Mouse (Mus musculus) hindbrain, postnatal 0 days (tissue): Measurements from ENCODE around the gene Acly. TPM values are rescaled to one million over a fixed set of nuclear protein-coding genes. Genes with fewer than 3 reads are reported as not detected.
A peak's percentile ranks its signal among the peaks of the same experiment; 100 is the strongest.

Source experiments
- ATAC-seq: fragments of 200-750 bp; cut with Nextera tagmentation; 2 replicates; pipeline ENCODE4 v1.8.0; 2017; ENCODE audit warnings: mild to moderate bottlenecking, moderate TSS enrichment, moderate library complexity
- DNase-seq: peaks from one replicate; pipeline ENCODE4 v3.0.0-alpha.2; 2015; ENCODE audit warnings: low spot score
- H3K27ac ChIP-seq: fragments of 300-500 bp; sonication (generic); 2 replicates; pipeline ENCODE4 v1.5.1; 2014; ENCODE audit warnings: mild to moderate bottlenecking
- H3K27me3 ChIP-seq: fragments of 300-500 bp; sonication (generic); 2 replicates; pipeline ENCODE4 v1.6.1; 2014; ENCODE audit warnings: low read length, mixed read lengths; ENCODE audit not compliant: insufficient read depth
- H3K36me3 ChIP-seq: fragments of 300-500 bp; sonication (generic); 2 replicates; pipeline ENCODE4 v1.6.1; 2014; ENCODE audit warnings: low read length, mixed read lengths; ENCODE audit not compliant: insufficient read depth
- H3K4me1 ChIP-seq: fragments of 300-500 bp; sonication (generic); 2 replicates; pipeline ENCODE4 v1.6.1; 2014; ENCODE audit warnings: antibody characterized with exemption, low read length, mixed read lengths; ENCODE audit not compliant: insufficient read depth
- H3K4me2 ChIP-seq: fragments of 300-500 bp; sonication (generic); 2 replicates; pipeline ENCODE4 v1.6.1; 2014; ENCODE audit warnings: low read depth, mild to moderate bottlenecking, low read length, moderate library complexity, mixed read lengths
- H3K4me3 ChIP-seq: fragments of 300-500 bp; sonication (generic); 2 replicates; pipeline ENCODE4 v1.5.1; 2014; ENCODE audit warnings: low read length
- H3K9ac ChIP-seq: fragments of 300-500 bp; sonication (generic); replicated peaks from 2 replicates; pipeline ENCODE4 v1.6.1; 2014; ENCODE audit warnings: mild to moderate bottlenecking, low read length, moderate library complexity, mixed read lengths
- H3K9me3 ChIP-seq: fragments of 300-500 bp; sonication (generic); 2 replicates; pipeline ENCODE4 v1.6.1; 2016; ENCODE audit warnings: low read length, mixed read lengths
- CTCF ChIP-seq: IDR thresholded peaks from 2 replicates; pipeline ENCODE4 v1.5.1; 2016; ENCODE audit warnings: antibody characterized with exemption, control low read depth, low read depth
- WGBS: fragments of 180-500 bp; shearing (Covaris S2); extraction: QIAGEN DNeasy Blood & Tissue Kit; methylation state at CpG from one replicate; pipeline ENCODE4 v1.1.7; 2014; 5-methylcytosine and 5-hydroxymethylcytosine counted together
- polyA plus RNA-seq: library from polyadenylated mRNA; unstranded; fragments of >200 nt; fragmentation: Nextera tagmentation; extraction: Ambion mirVana; gene quantifications from 2 replicates; pipeline ENCODE4 v1.2.1, GENCODE M21; 2015
- total RNA-seq: library from RNA; depleted of rRNA; stranded (reverse); fragments of >200 nt; gene quantifications from 2 replicates; pipeline ENCODE4 v1.2.3, GENCODE M21; 2014

The Acly gene
- total and polyA plus RNA-seq, 2 experiments from 2014 or later: 135 to 235 TPM

DNA sequence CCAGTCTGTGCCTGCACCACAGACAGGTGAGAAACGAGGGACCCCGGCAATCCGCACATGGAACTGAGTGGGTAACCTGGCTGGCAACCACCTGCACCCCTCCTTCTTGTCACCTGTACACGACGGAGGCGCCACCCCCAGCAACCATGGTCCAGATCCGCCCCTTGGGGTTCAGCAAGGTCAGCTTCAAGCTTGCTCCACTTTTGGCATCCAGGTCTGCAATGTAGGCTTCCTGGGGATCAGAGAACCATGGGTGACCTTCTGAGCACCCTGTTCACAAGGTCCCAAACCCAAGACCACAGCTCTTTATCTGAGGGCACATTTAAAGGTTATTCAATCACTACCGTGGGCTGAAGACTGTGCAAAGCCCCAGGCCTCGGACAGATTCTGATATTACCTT is 12.0 kb downstream of the Acly start:
- Histone ChIP-seq H3K4me3 (no peak overlapping the region), H3K27me3 (no peaks in the 10 kb centered on the region), H3K4me1 (no peaks in the 10 kb centered on the region), H3K9me3 (no peaks in the 10 kb centered on the region), H3K9ac (no peak overlapping the region), H3K4me2 (no peak overlapping the region), H3K27ac (no peak overlapping the region), H3K36me3 (peaks cover 72% of the 10 kb centered on the region)
- 88% methylated on average over 9 of the region's 9 CpGs for WGBS
- DNase-seq (no peak), ATAC-seq (no peak)
- no peak for TF ChIP-seq CTCF

DNA sequence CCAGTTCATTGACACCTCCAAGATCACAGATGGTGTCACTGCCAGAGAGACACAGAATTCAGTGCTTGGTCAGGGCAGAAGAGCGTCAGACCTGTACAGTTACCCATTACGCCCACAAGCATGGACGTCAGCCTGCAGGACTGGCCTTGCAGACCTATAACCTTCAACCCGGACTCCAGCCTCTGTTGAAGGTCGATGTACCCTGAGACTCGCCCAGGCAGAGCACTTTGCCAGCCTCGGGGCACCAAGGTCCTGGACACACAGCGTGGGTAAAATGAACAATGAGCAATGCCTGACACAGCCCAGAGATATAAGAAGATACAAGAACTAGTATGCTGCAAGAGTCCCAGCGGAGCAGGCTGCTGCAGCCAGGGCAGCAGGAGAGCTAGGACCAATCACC is 12.7 kb downstream of the Acly start:
- Histone ChIP-seq H3K27ac (no peak overlapping the region), H3K9me3 (no peaks in the 10 kb centered on the region), H3K4me1 (no peaks in the 10 kb centered on the region), H3K4me3 (no peak overlapping the region), H3K4me2 (no peak overlapping the region), H3K27me3 (no peaks in the 10 kb centered on the region), H3K36me3 (peaks cover 68% of the 10 kb centered on the region), H3K9ac (no peak overlapping the region)
- DNase-seq: no peak
- TF ChIP-seq CTCF: no peak
- ATAC-seq: no peak
- WGBS: 93% methylated on average over 9 of the region's 9 CpGs

DNA sequence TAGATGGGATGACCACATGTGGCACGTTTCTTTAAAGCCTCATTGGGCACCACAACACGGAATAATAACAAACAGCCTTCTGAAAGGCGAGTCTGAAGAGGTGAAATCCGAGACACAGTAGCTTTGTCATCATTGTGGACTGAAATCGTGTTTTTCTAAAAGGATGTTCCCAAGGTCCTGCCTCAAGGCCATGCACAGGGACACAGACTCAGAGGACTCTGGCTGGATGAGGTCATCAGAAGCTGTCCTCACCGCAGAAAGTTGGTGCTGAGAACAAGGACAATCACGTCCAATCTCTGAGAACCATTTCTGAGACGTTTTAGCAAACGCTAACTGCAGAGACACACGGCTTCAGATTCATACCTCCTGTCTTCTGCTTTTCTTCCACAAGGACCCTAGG is 14.1 kb downstream of the Acly start:
- 90% methylated on average over 10 of the region's 10 CpGs for WGBS

DNA sequence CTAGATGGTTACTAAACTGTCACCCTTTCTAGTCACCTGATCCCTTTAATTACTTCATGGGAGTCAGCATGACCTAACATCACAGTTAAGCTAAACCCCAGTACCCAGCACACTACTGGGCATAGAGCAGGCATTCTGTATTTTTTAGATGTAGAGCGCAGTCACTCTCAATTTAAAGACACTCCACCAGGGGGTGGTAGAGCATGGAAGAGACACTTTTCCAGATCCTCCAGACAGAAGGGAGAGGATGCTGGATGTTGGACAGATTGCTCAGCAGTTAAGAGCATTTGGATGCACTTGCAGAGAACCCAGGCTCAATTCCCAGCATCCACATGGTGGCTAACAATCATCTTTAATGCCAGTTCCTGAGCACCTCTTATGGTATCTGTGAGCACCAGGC is 15.4 kb downstream of the Acly start:
- peak; percentile 69 for TF ChIP-seq CTCF
- H3K4me3 ChIP-seq: no peak overlapping the region
- H3K9ac ChIP-seq: no peak overlapping the region
- 79% methylated on average over 1 of the region's 1 CpGs for WGBS
- no peaks in the 10 kb centered on the region for H3K4me1 ChIP-seq
- DNase-seq: peak; percentile 67
- H3K36me3 ChIP-seq: peaks cover 70% of the 10 kb centered on the region
- no peak overlapping the region for H3K4me2 ChIP-seq
- H3K27ac ChIP-seq: no peak overlapping the region
- H3K27me3 ChIP-seq: no peaks in the 10 kb centered on the region
- ATAC-seq: 0 out of 2 replicates have a peak, but pooled peaks have one; percentile 27
- no peaks in the 10 kb centered on the region for H3K9me3 ChIP-seq

More for the DNA sequence above, 14.1 kb downstream of the Acly start:
- peaks cover 63% of the 10 kb centered on the region for H3K36me3 ChIP-seq
- H3K27ac ChIP-seq: no peak overlapping the region
- ATAC-seq (no peak), DNase-seq (no peak)
- H3K4me1 ChIP-seq: no peaks in the 10 kb centered on the region
- no peak overlapping the region for H3K4me2 ChIP-seq
- H3K9me3 ChIP-seq: no peaks in the 10 kb centered on the region
- H3K4me3 ChIP-seq: no peak overlapping the region
- TF ChIP-seq CTCF: no peak
- H3K9ac ChIP-seq: no peak overlapping the region
- H3K27me3 ChIP-seq: no peaks in the 10 kb centered on the region

DNA sequence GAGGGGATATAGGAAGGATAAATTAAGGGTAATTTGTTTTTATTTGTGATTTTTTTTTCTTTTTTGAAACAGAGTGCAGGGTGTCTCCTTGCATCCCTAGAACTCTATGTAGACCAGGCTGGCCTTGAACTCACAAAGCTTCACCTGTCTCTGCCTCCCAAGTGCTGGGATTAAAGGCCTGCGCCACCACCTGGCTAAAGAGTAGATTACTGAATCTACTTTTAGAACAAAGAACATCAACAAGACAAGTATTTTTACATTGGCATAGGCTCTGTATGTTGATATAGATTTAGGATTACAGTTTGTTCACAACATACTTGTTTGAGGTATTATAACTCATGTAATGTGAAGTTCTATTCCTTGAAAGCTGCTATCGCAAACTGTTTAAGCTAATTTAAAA is 17.2 kb downstream of the Acly start:
- H3K9ac ChIP-seq: no peak overlapping the region
- no peak overlapping the region for H3K4me2 ChIP-seq
- TF ChIP-seq CTCF: peak; percentile 18; the same call in 1 of the 2 replicates
- no peaks in the 10 kb centered on the region for H3K9me3 ChIP-seq
- H3K27ac ChIP-seq: no peak overlapping the region
- H3K27me3 ChIP-seq: no peaks in the 10 kb centered on the region
- 99% methylated on average over 2 of the region's 2 CpGs for WGBS
- DNase-seq (no peak), ATAC-seq (no peak)
- no peaks in the 10 kb centered on the region for H3K4me1 ChIP-seq
- H3K4me3 ChIP-seq: no peak overlapping the region
- peaks cover 57% of the 10 kb centered on the region for H3K36me3 ChIP-seq

DNA sequence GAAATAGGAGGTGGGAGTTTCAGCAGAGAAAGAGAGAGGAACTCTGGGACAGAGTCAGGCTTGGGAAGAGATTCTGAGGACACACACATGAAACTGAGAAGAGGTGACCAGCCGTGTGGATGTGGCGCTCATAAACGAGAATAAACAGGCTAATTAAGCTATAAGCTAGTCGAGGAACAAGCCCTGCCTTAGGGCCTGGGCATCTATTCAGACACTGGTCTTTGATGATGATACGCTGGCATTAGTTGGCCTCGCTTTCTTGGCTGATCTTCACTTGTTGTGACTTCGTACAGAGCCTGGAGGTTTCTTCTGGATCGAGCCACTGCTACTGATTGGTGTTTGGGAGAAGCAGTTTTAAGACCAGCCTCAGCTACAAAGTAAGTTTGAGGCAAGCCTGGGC is 21.8 kb downstream of the Acly start:
- no peak overlapping the region for H3K4me3 ChIP-seq
- H3K4me2 ChIP-seq: no peak overlapping the region
- no peaks in the 10 kb centered on the region for H3K4me1 ChIP-seq
- peaks cover 42% of the 10 kb centered on the region for H3K36me3 ChIP-seq
- DNase-seq: no peak
- no peak for ATAC-seq
- H3K9me3 ChIP-seq: no peaks in the 10 kb centered on the region
- H3K27me3 ChIP-seq: no peaks in the 10 kb centered on the region
- no peak overlapping the region for H3K27ac ChIP-seq
- 88% methylated on average over 8 of the region's 8 CpGs for WGBS
- no peak for TF ChIP-seq CTCF
- no peak overlapping the region for H3K9ac ChIP-seq

DNA sequence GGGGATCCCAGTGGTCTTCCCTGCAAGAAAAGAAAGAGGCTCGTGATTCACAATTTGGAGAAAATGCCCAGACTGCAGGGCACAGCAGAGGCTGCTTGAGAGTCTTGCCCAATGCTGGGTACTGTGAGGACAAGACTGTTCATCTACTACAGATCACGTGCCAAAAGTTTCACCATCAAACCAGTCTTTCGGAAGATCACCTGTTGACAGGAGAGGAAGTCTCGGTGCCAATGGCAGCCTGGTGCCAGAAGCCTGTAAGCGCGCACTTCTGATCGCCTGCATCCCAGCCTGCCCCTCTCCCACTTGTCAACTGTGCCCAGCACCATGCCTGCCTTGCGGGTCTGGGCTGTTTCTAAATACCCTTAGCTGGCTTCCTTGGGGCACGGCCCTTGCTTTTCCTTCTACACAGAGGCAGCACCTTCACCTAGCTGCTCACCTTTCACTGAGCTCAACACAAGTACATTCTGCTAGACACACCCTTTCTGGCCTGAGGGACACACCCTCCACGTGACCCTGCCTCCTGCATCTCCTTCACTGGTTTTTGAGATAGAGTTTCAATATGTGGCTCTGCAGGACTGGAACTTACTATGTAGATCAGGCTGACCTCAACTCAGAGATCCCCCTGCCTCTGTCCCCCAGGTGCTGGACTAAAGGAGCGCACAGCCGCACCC is 22.7 kb downstream of the Acly start:
- no peaks in the 10 kb centered on the region for H3K9me3 ChIP-seq
- no peak overlapping the region for H3K9ac ChIP-seq
- H3K27ac ChIP-seq: no peak overlapping the region
- no peak for ATAC-seq
- H3K4me3 ChIP-seq: no peak overlapping the region
- TF ChIP-seq CTCF: no peak
- DNase-seq: no peak
- H3K27me3 ChIP-seq: no peaks in the 10 kb centered on the region
- no peak overlapping the region for H3K4me2 ChIP-seq
- 93% methylated on average over 12 of the region's 12 CpGs for WGBS
- H3K36me3 ChIP-seq: peaks cover 41% of the 10 kb centered on the region
- no peaks in the 10 kb centered on the region for H3K4me1 ChIP-seq
